Mouse (Mus musculus) heart, embryonic 16.5 days (tissue): ENCODE measurements around the gene Tubb2a. TPM values are rescaled to one million over a fixed set of nuclear protein-coding genes. Genes with fewer than 3 reads are reported as not detected.

Experiments used
- ATAC-seq: fragments of 200-750 bp; cut with Nextera tagmentation; replicated peaks from 2 replicates; pipeline ENCODE4 v1.8.0; 2017; ENCODE audit warnings: moderate number of reproducible peaks; ENCODE audit not compliant: insufficient read depth, low FRiP score; ENCODE audit errors: extremely low read depth
- H3K27ac ChIP-seq: fragments of 300-500 bp; sonication (generic); 2 replicates; pipeline ENCODE4 v1.5.1; 2014; ENCODE audit warnings: mild to moderate bottlenecking, low read length, control low read depth, moderate library complexity
- H3K27me3 ChIP-seq: fragments of 300-500 bp; sonication (generic); 2 replicates; pipeline ENCODE4 v1.6.1; 2014; ENCODE audit warnings: low read length, mixed read lengths; ENCODE audit not compliant: control insufficient read depth, insufficient read depth
- H3K36me3 ChIP-seq: fragments of 300-500 bp; sonication (generic); 2 replicates; pipeline ENCODE4 v1.6.1; 2014; ENCODE audit not compliant: control insufficient read depth, insufficient read depth
- H3K4me1 ChIP-seq: fragments of 300-500 bp; sonication (generic); 2 replicates; pipeline ENCODE4 v1.6.1; 2014; ENCODE audit warnings: low read length, mixed read lengths; ENCODE audit not compliant: control insufficient read depth, insufficient read depth
- H3K4me2 ChIP-seq: fragments of 300-500 bp; sonication (generic); 2 replicates; pipeline ENCODE4 v1.6.1; 2014; ENCODE audit warnings: low read depth, mild to moderate bottlenecking, control low read depth, low read length
- H3K4me3 ChIP-seq: fragments of 300-500 bp; sonication (generic); 2 replicates; pipeline ENCODE4 v1.5.1; 2014; ENCODE audit warnings: mild to moderate bottlenecking, control low read depth, low read length
- H3K9ac ChIP-seq: fragments of 300-500 bp; sonication (generic); 2 replicates; pipeline ENCODE4 v1.6.1; 2014; ENCODE audit warnings: low read length, control low read depth
- H3K9me3 ChIP-seq: fragments of 300-500 bp; sonication (generic); replicated peaks from 2 replicates; pipeline ENCODE4 v1.6.1; 2016; ENCODE audit warnings: low read length; ENCODE audit not compliant: control insufficient read depth
- WGBS: fragments of 180-500 bp; shearing (Covaris S2); extraction: QIAGEN DNeasy Blood & Tissue Kit; methylation state at CpG from one replicate; pipeline ENCODE4 v1.1.7; 2014; 5-methylcytosine and 5-hydroxymethylcytosine counted together
- polyA plus RNA-seq: library from polyadenylated mRNA; unstranded; fragments of >200 nt; fragmentation: Nextera tagmentation; extraction: Ambion mirVana; gene quantifications from 2 replicates; pipeline ENCODE4 v1.2.1, GENCODE M21; 2015

The Tubb2a gene
- polyA plus RNA-seq, 1 experiment from 2014 or later = 166 TPM

DNA sequence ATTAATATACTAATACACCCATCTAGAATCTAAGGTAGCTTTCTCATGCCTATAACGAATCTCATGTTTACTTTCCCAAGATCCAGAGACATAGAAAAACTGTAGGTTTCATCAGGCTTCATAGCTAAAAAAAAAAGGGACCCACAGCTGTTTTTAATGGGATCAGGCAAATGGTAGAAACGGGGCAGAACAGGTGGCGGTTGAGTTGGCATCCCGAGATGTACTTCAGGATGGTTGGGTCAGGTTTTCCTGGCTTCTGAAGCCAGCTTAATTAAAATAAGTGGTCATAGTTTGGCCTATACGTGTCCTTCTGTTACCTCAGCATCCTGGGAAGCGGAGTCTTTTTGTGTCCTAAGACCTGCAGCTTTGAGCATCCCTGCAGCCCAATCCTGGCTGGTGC, 6.0 kb downstream of the Tubb2a start:
- no peak overlapping the region for H3K9ac ChIP-seq
- H3K4me3 ChIP-seq = no peak overlapping the region
- H3K27ac ChIP-seq = no peak overlapping the region
- H3K27me3 ChIP-seq = no peaks in the 10 kb centered on the region
- no peak for ATAC-seq
- 88% methylated on average over 6 of the region's 6 CpGs for WGBS
- peaks cover 6% of the 10 kb centered on the region for H3K4me1 ChIP-seq
- H3K4me2 ChIP-seq = no peak overlapping the region
- H3K36me3 ChIP-seq = peaks cover 5% of the 10 kb centered on the region
- H3K9me3 ChIP-seq = no peaks in the 10 kb centered on the region

DNA sequence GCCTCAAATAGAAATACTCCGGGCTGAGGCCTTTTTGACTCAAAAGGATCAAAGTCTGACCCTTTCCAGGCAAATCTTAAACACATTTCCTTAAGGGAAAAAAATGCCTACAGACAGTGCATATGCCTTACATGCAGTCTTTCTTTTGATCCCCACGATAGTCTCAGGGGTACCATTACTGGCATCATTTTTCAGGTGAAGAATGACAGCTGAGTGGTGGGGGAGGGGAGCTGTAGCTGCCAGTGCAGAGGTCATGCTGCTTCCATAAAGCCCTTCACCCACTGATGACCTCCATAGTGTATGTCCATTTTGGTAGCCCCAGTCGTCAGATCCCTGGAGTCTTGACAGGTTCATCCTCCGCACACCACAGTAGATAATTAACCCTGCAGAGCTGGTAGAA, 7.5 kb downstream of the Tubb2a start:
- 71% methylated on average over 4 of the region's 4 CpGs for WGBS
- Histone ChIP-seq H3K4me1 (no peaks in the 10 kb centered on the region), H3K4me2 (no peak overlapping the region), H3K27me3 (no peaks in the 10 kb centered on the region), H3K4me3 (no peak overlapping the region), H3K27ac (no peak overlapping the region), H3K9me3 (no peaks in the 10 kb centered on the region), H3K36me3 (peaks cover 3% of the 10 kb centered on the region; the same call in 1 of the 2 replicates), H3K9ac (no peak overlapping the region)
- ATAC-seq = no peak

DNA sequence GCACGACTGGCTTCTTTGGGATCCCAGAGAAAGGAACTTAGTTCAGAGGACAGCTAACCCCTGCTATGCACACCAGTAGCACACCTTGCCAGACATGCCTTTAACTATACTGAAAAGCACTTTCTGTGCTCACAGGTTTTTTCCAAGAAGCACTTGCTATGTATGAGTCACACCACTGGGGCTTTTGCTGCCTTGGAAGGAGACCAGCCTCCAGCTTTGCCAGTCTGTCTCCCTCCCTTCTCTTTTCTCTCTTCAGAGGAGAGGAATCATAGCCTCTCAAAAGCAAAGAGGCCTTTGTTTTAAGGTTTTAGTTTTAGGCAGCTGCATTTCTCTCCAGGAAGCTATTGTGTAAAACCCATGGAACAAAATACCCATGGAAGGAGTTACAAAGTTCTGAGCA, 11.5 kb downstream of the Tubb2a start:
- Histone ChIP-seq H3K4me3 (no peak overlapping the region), H3K9ac (no peak overlapping the region), H3K9me3 (no peaks in the 10 kb centered on the region), H3K4me2 (no peak overlapping the region), H3K27me3 (no peaks in the 10 kb centered on the region), H3K4me1 (no peaks in the 10 kb centered on the region), H3K27ac (no peak overlapping the region), H3K36me3 (peaks cover 7% of the 10 kb centered on the region; the same call in 1 of the 2 replicates)
- no peak for ATAC-seq
- 72% methylated on average over 1 of the region's 1 CpGs for WGBS

GRCm38 (mm10) chr13:34062466-34062865, 15.3 kb downstream of the Tubb2a start:
- Histone ChIP-seq H3K27ac (no peak overlapping the region), H3K4me2 (no peak overlapping the region), H3K4me1 (no peaks in the 10 kb centered on the region), H3K36me3 (peaks cover 16% of the 10 kb centered on the region), H3K4me3 (no peak overlapping the region), H3K27me3 (no peaks in the 10 kb centered on the region), H3K9me3 (no peaks in the 10 kb centered on the region), H3K9ac (no peak overlapping the region)
- ATAC-seq = no peak
- WGBS = 84% methylated on average over 10 of the region's 10 CpGs

- Histone ChIP-seq H3K4me1 (no peaks in the 10 kb centered on the region), H3K9me3 (peaks cover 2% of the 10 kb centered on the region; the same call in 1 of the 2 replicates), H3K27ac (no peak overlapping the region), H3K36me3 (peaks cover 26% of the 10 kb centered on the region), H3K4me3 (no peak overlapping the region), H3K4me2 (no peak overlapping the region), H3K9ac (no peak overlapping the region), H3K27me3 (no peaks in the 10 kb centered on the region)
- 76% methylated on average over 9 of the region's 9 CpGs for WGBS
- no peak; the same call in 1 of the 2 replicates for ATAC-seq
These were observed 17.7 kb downstream of the Tubb2a start for GRCm38 (mm10) chr13:34060061-34060460.

GRCm38 (mm10) chr13:34057252-34057651, 20.6 kb downstream of the Tubb2a start:
- no peak for ATAC-seq
- no peaks in the 10 kb centered on the region for H3K27me3 ChIP-seq
- H3K4me1 ChIP-seq = no peaks in the 10 kb centered on the region
- H3K9ac ChIP-seq = no peak overlapping the region
- peaks cover 23% of the 10 kb centered on the region for H3K36me3 ChIP-seq
- peaks cover 2% of the 10 kb centered on the region; the same call in 1 of the 2 replicates for H3K9me3 ChIP-seq
- no peak overlapping the region for H3K27ac ChIP-seq
- 90% methylated on average over 1 of the region's 1 CpGs for WGBS
- no peak overlapping the region for H3K4me3 ChIP-seq
- no peak overlapping the region for H3K4me2 ChIP-seq

DNA sequence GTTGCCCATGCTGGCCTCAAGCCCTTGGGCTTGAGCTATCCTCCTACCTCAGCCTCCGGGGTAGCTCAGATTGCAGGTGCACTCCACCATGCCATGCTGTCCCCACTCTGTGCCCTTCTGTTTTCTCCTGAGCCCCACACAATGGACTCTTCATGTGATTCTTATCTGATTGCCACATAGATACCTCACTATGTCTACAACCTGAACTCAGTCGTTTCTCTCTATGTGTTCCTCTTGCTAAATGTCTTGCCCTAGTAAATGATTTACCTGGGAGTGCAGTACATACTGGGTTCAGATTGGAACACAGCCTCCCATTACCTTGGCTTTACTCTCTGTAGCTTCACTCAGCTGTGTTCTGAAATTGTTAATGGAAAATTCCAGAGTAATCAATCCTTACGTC, 22.8 kb downstream of the Tubb2a start:
- 82% methylated on average over 3 of the region's 3 CpGs for WGBS
- no peak overlapping the region for H3K27ac ChIP-seq
- peaks cover 2% of the 10 kb centered on the region; the same call in 1 of the 2 replicates for H3K9me3 ChIP-seq
- H3K36me3 ChIP-seq = peaks cover 22% of the 10 kb centered on the region
- H3K27me3 ChIP-seq = no peaks in the 10 kb centered on the region
- no peak for ATAC-seq
- no peaks in the 10 kb centered on the region for H3K4me1 ChIP-seq
- no peak overlapping the region for H3K4me2 ChIP-seq
- H3K4me3 ChIP-seq = no peak overlapping the region
- no peak overlapping the region for H3K9ac ChIP-seq

GRCm38 (mm10) chr13:34054391-34054790, 23.4 kb downstream of the Tubb2a start:
- H3K4me2 ChIP-seq = no peak overlapping the region
- H3K27me3 ChIP-seq = no peaks in the 10 kb centered on the region
- no peak overlapping the region for H3K9ac ChIP-seq
- no peak overlapping the region for H3K4me3 ChIP-seq
- H3K27ac ChIP-seq = no peak overlapping the region
- 71% methylated on average over 4 of the region's 4 CpGs for WGBS
- H3K36me3 ChIP-seq = peaks cover 22% of the 10 kb centered on the region
- peaks cover 2% of the 10 kb centered on the region; the same call in 1 of the 2 replicates for H3K9me3 ChIP-seq
- no peaks in the 10 kb centered on the region for H3K4me1 ChIP-seq
- no peak for ATAC-seq

DNA sequence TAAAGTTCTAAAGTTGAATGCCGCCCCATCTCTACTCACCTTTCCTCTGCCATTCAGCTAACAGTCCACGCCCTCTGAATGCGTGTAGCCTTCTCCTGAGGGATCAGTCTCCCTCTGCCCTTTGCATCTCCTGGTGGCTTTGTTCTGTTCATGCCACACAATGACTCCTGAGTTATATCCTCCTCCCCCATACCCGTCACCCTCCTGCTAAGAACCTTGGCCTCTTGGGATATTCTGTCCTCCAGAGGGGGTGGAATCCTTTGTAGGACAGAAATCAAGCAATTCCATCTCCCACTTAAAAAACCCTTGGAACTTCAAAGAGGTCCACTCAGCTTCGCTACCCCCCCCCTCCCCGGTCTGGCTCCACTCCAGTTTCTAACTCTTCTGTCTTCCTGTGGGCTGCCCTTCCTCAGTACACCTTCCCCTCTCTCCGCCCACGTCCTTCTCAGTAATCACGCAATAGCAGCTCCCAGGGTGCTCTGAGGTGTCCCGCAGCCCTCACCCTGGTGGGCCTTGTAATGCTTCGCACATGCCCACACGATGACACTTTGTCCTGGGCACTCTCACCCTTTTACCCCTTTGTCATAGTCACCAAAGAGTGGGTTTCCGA, 24.0 kb downstream of the Tubb2a start:
- Histone ChIP-seq H3K4me3 (no peak overlapping the region), H3K4me1 (no peaks in the 10 kb centered on the region), H3K9ac (no peak overlapping the region), H3K27ac (no peak overlapping the region), H3K9me3 (peaks cover 2% of the 10 kb centered on the region; the same call in 1 of the 2 replicates), H3K36me3 (peaks cover 22% of the 10 kb centered on the region), H3K4me2 (no peak overlapping the region), H3K27me3 (no peaks in the 10 kb centered on the region)
- no peak for ATAC-seq
- WGBS = 73% methylated on average over 13 of the region's 13 CpGs
